Mouse (Mus musculus): ENCODE measurements around the gene Trip10.
"Not testable (repeated sequence)": the region's sequence is repeated elsewhere in the genome, so short reads cannot be mapped to it uniquely, and the experiment has no call there.

Trip10 gene

DNA sequence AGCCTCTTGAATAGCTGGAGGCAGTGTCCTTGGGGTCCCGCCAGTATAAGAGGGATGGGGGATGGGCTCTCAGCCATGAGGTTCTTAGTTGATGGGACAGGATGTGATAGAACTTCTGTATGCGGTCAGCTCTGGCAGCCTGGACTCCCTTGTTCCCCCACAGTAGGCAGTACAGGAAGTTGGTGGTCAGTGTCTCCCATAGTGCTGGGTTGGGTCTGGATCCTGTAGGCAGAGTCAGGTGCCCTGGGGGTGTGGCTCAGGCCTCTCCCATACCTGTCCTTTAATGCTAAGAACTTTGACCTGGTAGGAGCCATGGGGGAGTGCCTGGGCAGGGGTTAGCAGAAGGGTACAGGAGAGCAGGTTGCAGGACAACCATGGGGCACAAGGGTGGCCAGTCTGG lies 14.9 kb downstream of the Trip10 start:
- DNase-seq (ENCODE audit: low spot score): no peak

DNA sequence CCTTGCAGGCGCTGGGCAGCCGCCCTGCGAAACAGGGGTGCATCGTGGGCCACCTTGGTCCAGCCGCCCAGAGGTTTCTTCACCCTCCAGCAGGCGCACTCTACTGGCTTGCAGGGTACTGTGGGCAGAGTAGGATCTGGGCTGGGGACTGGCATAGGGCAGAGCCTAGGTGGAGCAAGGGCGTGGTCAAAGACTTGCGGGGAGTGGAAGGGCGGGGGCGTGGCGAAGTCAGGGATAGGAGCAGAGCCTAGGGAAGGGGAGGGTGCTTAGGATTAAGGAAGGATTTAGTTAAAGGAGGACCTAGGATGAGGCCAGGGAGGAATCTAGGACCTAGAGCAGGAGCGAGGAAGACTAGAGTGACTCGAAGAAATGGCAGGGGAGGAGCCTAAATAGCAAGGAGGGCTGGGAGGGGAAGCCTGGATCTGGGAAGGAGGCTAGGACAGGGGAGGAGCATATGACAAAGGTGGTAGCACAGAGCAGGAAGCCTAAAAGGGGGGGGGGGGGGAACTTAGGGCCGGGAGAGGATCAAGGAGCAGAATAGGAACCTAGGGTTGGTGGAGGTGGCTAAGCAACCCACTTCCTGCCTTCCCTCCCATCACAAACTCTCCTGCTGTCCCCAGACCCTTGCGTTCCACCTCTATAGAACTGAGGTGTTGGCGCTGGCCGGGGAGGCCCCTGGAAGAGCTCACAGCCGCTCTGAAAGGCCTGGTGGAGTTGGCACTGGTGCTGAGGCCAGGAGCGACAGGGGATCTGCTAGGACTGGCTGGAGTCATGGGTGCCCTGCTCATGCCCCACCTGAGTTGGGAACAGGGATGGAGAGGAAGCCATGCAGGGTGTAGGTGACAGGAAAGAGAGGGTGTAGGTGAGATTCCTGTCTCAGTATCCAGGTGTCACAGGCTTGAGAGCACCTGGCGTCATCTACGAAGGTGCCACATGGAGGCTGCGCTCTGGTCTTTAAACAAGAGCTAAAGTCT lies 16.0 kb downstream of the Trip10 start:
- peak; percentile 70 for DNase-seq (ENCODE audit: low spot score)

DNA sequence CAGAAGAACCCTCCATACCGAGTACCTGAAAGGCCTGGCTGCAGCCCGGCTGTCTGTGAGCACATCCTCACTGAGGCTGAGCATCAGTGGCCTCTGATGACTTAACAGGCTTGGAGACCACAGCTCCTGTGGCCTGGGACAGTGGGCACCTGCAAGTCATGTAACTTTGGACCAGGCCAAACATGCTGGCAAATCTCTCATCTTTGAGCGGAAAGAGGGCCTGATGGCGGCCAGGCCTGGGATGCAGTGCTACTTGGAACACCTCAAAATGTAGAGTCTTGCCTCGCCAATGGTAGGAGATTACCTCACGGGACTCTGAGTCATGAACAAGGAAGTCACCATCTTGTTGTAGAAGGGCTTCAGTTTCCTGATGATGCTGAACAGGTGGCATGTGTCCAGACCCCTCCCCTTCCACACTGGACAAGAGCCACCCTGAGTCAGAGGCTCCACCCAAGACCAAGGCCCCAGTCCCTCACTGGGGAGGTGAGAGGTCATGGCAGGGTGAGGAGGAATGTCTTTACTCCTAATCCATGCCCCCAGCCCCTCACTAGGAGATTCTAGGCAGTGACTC lies 18.4 kb downstream of the Trip10 start:
- DNase-seq (ENCODE audit: low spot score): no peak

DNA sequence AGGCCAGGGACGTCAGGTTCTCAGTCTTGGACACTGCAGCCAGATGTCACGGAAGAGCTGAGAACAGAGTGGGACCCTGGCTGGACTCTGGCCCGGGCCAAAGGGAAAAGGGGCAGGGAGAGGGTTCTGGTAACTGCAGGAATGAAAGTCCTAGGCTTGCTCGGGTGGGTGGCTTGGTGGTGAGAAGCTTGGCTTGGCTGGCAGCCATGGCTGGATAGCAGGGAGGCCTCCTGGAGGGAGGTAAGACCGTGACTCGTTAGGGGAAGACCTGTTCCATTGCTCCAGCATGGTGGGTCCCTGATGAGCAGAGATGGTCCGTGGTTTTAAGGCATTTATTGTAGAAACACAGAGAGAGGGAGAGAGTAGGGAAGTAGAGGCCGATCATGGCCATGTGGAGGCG lies 22.0 kb downstream of the Trip10 start:
- DNase-seq (ENCODE audit: low spot score): no peak

DNA sequence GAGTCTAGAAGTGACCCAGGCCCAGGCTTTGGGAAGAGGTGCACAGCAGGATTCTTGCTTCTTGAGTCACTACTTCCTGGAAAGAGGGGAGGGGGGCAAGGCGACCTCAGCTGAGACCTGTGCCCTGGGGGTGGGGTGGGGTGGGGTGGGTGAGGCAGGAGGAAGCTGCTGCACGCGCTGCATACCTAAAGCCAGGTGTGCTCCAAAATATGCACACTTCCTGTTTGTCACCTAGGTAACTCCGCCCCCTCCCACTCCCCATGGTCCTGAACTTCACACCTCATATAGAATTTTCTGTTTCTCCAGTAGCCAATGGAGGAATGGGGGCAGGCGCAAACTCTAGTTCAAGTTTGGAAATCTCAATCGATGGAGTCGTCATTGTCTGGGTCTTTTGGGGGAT lies 24.6 kb downstream of the Trip10 start:
- DNase-seq (ENCODE audit: low spot score): no peak

DNA sequence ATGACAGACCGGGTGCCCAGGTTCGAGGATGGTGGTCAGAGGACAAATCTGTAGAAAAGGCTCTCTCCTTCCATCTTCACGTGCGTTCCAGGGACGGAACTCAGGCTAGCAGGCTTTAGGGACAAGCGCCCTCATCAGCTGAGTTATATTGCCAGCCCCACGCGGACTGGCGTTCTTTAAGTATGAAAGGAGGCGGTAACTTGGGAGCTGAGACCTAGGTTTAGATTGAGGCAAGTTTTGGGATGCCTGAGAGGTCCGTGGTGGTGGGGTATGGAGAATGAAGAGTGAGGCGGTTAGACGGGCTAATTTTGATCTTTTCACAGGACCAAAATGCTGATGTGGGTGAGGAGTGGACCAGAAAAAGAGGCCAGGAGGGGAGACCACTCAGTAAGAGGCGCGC lies 25.4 kb downstream of the Trip10 start:
- DNase-seq (ENCODE audit: low spot score): no peak

DNA sequence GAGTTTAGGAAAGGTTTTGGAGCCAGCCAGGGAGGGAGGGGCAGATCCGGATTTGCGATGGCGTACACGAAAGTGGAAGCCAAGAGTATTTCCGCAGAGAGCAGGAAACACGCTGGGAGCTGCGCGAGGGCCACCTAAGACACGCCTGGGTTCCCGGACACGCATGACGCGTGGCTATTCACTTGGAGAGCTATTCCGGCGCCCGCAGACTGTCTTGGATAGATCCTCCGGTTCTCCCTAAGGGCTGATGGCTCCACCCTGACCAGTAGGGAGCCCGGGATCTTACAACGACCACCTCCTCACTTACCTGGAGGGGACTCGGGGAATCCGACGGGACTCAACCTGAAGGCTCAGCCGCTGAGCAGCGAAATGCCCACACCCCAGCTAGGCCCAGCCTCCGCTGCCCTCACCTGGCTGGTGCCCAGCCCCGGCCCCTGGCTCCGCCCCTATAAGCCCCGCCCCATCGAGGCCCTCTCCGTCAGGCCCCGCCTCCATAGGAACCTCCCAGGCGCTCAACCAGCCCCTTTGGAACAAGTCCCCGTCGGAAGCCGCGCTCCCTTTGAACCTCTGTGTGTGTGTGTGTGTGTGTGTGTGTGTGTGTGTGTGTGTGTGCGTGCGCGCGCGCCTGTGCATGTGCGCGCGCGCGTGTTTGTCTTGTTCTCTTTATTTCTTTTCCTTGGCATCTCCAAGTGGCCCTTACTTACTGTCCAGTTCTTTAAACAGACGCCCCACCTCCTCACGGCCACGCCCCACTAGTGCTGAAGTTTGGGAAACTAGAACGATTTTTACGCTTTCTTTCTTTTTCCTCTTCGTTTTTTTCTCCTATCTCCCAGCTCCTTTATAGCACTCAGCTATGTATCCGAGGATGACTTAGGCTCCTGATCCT lies 26.1 kb downstream of the Trip10 start:
- DNase-seq (ENCODE audit: low spot score): peak; percentile 86

DNA sequence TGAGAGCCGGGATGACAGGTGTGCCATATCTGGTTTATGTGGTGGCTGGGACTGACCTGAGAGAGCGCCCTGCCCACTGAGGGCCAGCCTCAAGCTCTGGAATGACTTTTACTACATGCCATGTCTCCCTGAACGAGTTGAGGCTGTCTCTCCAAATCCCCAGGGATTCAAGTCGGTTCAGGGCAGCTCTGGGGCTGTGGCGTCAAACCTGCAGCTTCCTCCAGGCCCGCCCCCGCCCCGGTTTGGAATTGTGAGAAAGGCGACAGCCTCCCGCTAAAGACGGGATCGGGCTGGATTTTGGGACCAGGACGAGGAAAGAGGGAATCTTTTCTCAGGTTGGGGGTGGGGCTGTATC lies 26.7 kb downstream of the Trip10 start:
- no peak for DNase-seq (ENCODE audit: low spot score)

DNA sequence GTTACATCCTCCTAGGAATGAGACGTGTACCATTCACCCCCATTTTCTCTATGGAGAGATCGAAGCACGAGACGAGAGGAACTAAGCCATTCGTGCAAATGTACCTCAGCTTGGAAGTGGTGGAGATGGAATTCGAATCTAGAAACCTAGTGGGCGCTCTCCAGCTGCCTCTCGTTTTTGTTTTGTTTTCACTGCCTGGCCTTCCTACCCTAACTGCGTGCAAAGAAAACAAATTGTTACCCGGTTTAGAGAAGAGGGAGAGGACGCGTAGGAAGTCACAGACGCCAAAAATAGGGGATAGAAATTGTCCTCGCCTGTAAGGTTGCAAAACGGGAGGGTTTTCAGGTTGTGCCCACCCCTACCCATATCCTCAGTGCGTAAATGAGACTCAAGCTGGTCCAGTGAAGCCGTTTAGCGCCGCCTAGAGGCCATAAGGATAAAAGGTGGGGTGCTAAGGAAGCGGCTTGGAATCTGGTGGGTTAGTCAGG lies 27.4 kb downstream of the Trip10 start:
- peak; percentile 58 for DNase-seq (ENCODE audit: low spot score)

DNA sequence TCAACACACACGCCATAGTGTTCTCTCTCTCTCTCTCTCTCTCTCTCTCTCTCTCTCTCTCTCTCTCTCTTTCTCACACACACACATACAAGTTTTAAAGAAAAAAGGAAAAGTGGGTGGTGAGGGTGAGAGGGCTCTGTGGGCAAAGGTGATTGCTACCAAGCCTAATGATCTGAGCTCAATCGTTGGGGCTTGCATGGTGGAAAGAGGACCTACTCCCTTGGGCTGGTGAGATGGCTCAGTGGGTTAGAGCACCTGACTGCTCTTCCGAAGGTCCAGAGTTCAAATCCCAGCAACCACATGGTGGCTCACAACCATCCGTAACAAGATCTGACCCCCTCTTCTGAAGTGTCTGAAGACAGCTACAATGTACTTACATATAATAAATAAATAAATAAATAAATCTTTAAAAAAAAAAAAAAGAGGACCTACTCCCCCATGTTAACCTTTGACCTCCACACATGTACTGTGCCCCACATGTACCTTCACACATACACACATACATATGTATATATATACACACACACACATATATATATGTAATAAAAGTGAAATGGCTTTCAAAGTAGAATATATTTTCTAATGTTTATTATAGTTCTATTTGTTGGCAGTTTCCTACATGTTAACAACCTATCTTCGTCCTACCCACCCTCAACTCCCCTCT lies 28.5 kb downstream of the Trip10 start:
- not testable (repeated sequence) for DNase-seq (ENCODE audit: low spot score)

DNA sequence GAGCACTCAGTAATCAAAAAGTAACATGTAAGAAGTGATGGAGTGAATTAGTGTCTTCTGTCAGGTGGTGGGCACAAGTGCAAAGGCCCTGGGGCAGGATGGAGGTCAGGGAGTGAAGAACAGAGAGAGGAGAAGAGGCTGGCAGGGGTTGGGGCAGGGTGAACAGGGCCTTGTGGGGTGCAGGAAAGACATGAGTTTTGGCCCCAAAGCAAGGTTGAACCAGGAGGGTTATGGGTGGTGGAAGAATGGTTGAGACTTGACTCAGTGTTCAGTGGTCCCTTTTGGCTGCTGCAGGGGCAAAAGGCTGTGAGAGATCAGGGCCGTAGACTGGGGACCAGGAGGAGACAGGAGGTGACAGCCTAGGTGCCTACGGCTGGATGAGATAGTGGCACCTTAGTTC lies 29.3 kb downstream of the Trip10 start:
- DNase-seq (ENCODE audit: low spot score): no peak

DNA sequence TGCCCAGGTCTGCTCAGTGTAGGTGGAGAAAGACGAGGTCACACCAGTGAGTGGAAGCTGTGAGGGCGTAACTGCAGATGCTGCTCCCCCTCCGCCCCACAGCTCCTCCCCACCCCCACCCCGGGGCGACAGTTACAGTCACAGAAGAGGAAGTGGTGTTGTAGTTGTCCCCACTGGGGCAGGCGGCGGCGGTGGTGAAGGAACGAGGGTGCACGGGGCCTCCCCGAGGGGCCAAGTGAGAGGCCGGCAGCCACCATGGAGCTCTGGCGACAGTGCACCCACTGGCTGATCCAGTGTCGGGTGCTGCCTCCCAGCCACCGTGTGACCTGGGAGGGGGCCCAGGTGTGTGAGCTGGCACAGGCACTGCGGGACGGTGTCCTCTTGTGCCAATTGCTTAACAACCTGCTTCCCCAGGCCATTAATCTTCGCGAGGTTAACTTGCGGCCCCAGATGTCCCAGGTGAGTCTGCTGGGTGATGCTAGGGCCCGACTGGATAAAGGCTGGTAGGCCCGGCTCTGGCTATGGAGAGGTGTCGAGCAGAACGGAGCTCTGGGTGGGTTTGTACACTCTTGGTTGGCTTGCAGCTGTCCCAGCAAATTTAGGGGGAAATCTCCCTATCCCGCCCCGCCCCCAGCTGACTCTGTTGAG lies 29.8 kb downstream of the Trip10 start, which contains the start of gene Vav1:
Gene Vav1, plus strand, starts transcription at position 158 of the 648 bp plus-strand sequence.
- no peak for DNase-seq (ENCODE audit: low spot score)

DNA sequence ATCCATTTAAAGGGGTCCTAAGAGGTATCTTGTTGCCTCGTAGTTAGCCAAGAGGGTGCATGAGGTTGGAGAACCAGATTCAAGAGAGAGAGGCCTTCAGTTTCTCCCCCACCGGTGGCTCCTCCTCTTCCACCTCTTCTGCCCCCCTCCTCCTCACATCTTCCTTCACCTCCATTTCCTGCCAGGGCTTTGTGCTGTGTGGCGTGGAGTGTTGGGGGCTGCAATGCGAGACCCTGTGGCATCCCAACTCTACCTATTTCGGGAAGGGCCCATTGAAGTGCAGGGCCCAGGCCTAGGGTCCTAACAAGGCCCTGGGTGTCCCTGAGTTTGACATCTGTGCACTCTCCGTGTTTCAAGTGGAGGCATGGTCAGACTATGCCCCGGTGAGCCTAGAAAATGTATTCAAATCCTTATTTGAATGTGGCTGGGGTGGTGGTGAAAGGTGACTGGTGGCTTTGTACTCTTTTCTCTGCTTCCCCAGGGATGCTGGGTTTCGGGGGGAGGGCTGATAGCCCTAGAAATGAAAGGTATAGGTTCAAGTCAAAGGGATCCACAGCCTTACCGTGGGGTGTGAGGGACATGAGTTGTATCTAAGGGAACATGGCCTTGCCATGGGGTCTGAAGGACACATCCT lies 30.5 kb downstream of the Trip10 start:
- DNase-seq (ENCODE audit: low spot score): no peak

DNA sequence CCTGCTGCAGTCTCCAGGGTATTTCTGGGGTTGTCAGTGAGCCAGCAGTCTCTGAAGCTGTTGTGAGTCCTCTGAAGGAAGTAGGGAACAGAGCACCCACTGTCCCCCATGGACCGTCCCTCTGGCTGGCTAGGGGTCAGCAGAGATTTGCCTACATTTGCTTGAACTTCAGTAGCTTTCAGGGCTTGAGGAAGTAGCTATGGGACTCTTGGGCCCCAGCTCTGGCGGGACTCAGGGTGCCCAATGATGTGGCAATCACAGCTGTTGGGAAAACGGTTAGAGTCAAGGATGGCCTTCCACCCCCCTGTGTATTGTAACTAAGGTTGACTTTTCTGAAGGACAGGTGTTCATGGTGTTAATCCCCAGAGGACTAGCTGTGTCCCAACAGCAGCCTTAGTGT lies 31.2 kb downstream of the Trip10 start:
- DNase-seq (ENCODE audit: low spot score): no peak

DNA sequence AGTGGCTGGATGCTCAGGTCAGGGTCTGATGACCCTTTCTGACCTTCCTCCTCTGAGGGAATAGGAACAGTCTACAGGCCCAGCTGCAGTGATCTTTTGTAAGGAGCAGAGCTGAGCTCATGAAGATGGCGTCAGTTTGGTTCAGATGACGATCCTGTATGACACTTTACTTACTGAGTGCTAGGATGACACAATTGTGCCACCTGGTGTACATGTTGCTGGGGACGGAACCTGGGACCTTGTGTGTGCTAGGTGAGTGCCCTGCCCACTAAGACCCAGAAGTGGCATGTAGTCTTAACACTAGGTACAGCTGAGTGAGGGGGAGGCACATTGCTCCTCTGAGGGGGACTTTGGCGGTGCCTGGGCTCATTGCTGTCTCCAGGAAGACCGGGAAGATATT lies 34.7 kb downstream of the Trip10 start:
- no peak for DNase-seq (ENCODE audit: low spot score)

DNA sequence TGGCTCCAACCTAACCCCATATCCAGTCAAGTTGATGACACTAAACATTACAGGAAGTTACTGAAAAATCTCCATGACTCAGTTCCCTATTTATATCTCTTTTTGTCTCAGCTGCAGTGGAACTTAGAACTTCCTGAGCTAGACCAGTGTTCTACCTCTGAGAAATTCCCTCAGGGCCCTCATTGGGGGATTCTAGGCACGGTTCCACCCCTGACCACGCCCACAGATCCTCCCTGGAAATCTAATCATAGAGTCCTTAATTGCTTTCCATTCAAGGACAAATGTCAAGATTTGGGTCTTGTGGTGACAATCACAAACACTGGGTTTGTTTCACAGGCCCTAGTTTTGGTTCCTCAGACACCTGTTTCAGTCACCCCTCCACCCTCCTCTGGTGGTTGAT lies 35.8 kb downstream of the Trip10 start:
- no peak for DNase-seq (ENCODE audit: low spot score)

DNA sequence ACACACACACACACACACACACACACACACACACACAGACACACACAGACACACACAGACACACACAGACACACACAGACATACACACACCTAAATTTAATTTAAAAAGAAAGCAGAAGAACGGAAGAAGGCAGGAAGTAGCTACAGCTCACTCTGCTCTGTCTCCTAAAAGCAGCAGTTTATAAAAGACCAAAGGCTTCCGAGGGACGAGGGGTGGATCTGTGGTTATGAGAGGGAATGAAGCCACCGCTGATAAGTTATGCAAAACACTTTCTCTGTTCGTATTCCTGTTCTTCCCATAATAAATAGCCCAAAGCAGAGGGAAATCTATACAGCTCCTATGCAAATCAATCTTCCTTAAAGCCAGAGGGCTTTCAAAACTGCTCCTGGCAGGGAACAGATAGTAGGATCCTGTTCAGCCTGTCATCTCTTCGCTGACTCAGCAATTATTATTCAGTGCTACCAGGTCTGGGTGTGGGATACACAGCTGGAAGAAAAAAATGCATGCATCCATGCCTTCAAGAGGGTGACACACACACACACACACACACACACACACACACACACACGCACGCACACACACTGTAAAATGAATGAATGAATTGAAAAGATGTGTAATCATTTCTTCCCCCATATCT lies 37.6 kb downstream of the Trip10 start:
- no peak for DNase-seq (ENCODE audit: low spot score)

DNA sequence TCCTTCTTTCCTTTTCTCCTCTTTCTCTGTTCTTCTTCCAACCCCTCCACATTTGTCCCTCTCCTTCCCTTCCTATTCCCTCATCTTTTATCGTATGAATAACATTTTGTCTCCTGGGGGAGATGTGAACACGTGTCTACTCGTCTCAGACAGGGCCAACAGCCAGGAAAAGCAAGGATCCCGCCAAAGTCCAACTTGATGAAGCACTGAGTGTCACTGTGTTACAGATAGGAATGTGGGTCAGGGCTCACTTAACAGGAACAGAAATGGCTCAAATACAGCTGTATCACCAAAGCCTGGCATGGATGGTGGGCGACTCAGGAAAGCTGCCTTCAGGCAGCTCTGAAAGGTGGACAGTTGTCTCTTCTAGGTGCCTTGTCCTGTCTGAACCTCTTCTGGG lies 40.0 kb downstream of the Trip10 start:
- no peak for DNase-seq (ENCODE audit: low spot score)

DNA sequence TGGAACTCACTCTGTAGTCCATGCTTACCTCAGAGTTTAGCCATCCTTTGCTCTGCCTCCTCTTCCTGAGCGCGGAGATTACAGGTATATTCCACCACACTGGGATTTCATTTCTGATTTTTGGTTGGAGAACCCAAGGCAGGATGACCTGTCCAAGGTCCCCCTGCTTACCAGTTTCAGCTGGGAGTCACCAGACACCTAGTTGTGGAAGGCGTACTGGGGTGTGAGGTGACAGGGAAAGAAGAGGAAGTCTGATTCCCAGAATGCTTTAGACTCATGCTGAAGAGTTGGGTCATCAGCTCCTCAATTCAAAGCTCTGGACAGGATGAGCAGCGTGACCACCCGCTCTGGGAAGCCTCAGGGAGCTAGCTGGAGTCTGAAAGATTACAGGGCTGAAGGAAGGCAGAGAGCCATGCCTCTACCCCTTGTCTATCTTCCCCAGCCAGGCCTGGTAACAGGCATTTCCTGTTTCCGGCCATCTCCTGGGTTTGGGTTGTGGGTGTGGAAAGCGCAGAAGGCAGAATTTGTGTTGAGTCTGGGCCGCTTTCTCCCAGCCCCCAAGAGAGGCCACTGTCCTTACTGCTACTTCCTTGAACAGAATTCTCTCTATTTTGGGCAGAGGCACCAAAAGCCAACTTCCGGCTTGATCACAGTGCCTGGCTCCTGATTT lies 40.9 kb downstream of the Trip10 start:
- DNase-seq (ENCODE audit: low spot score): no peak

DNA sequence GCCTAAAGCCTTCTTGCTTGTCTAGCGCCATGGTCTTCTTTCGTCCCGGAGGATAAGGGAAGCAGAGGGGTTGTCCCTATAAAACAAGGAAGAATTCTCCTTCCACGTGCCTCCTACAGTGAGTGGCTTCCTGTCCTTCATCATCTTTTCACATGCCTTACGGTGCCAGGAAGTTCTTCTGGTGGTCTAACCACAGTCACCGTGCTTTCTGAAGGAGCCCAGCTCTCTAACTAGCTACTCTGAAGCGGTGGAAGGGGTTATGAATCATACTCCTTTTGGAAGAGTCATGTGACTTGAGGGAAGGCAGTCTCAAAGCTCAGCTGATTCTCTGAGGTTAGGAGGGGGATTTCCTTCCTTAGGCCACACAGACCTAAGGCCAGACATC lies 41.4 kb downstream of the Trip10 start:
- no peak for DNase-seq (ENCODE audit: low spot score)

Measured in ovary, postnatal 14 days (tissue).